Mouse (Mus musculus) cerebellum, adult 2 months (tissue): Measurements from ENCODE around the gene Hip1r. TPM values are rescaled to one million over a fixed set of nuclear protein-coding genes. Genes with fewer than 3 reads are reported as not detected.
A peak's percentile ranks its signal among the peaks of the same experiment; 100 is the strongest.

Source experiments
- DNase-seq, 2 experiments: peaks; one replicate each; pipeline ENCODE4 v3.0.0; 2021
- H3K27ac ChIP-seq: fragments of 200-500 bp; 2 replicates; pipeline ENCODE4 v1.5.1; 2012; ENCODE audit warnings: low read length, control low read depth, inconsistent platforms; ENCODE audit not compliant: insufficient read depth
- H3K27me3 ChIP-seq: fragments of 200-500 bp; 2 replicates; pipeline ENCODE4 v1.6.1; 2012; ENCODE audit warnings: inconsistent platforms, mild to moderate bottlenecking, low read length, moderate library complexity; ENCODE audit not compliant: control insufficient read depth, insufficient read depth
- H3K4me1 ChIP-seq: fragments of 200-500 bp; 2 replicates; pipeline ENCODE4 v1.6.1; 2011; ENCODE audit warnings: low read length; ENCODE audit not compliant: control insufficient read depth, insufficient read depth
- H3K4me3 ChIP-seq: fragments of 200-500 bp; replicated peaks from 2 replicates; pipeline ENCODE3; 2011; ENCODE audit warnings: mild to moderate bottlenecking, low read depth, low read length, control low read depth; ENCODE audit not compliant: insufficient read depth
- CTCF ChIP-seq: fragments of 200-500 bp; IDR thresholded peaks from 2 replicates; pipeline ENCODE4 v1.5.1; 2011; ENCODE audit warnings: low read depth, mild to moderate bottlenecking, control low read depth, low read length, moderate library complexity, borderline replicate concordance; ENCODE audit not compliant: insufficient read depth
- POLR2A ChIP-seq: fragments of 200-500 bp; IDR thresholded peaks from 2 replicates; pipeline ENCODE4 v1.6.1; 2011; ENCODE audit warnings: low read length, control low read depth, borderline replicate concordance; ENCODE audit not compliant: insufficient read depth
- WGBS: fragments of 180-500 bp; shearing (Covaris S2); methylation state at CpG from one replicate; pipeline ENCODE4 v1.1.7; 2018; 5-methylcytosine and 5-hydroxymethylcytosine counted together
- polyA plus RNA-seq: library from polyadenylated mRNA; depleted of rRNA; stranded (reverse); fragments of >200 nt; gene quantifications from 2 replicates; pipeline ENCODE4 v1.2.3, GENCODE M21; 2012

The Hip1r gene
- polyA plus RNA-seq, 1 experiment, result 42.4 TPM

GRCm38 (mm10) chr5:123961046-123961445 lies 12.4 kb upstream of the Hip1r start:
- TF ChIP-seq POLR2A (no peak), CTCF (no peak)
- Histone ChIP-seq H3K27ac (no peak overlapping the region), H3K4me3 (no peak overlapping the region), H3K27me3 (no peaks in the 10 kb centered on the region), H3K4me1 (no peaks in the 10 kb centered on the region)
- WGBS, result 43% methylated on average over 12 of the region's 12 CpGs
- DNase-seq, result no peak

GRCm38 (mm10) chr5:123964208-123964607 lies 9.2 kb upstream of the Hip1r start:
- no peaks in the 10 kb centered on the region for H3K27me3 ChIP-seq
- H3K4me3 ChIP-seq, result no peak overlapping the region
- TF ChIP-seq CTCF, result no peak
- TF ChIP-seq POLR2A, result no peak
- no peak for DNase-seq
- WGBS, result 93% methylated on average over 4 of the region's 4 CpGs
- no peaks in the 10 kb centered on the region for H3K4me1 ChIP-seq
- no peak overlapping the region for H3K27ac ChIP-seq

- H3K4me1 ChIP-seq, result no peaks in the 10 kb centered on the region
- TF ChIP-seq POLR2A (no peak), CTCF (no peak)
- no peak for DNase-seq
- H3K27me3 ChIP-seq, result no peaks in the 10 kb centered on the region
- no peak overlapping the region for H3K4me3 ChIP-seq
- H3K27ac ChIP-seq, result no peak overlapping the region
- whole genome bisulfite sequencing, result 98% methylated on average over 2 of the region's 2 CpGs
Measured at GRCm38 (mm10) chr5:123966759-123967158, 6.7 kb upstream of the Hip1r start.

- Histone ChIP-seq H3K4me1 (no peaks in the 10 kb centered on the region), H3K27ac (no peak overlapping the region), H3K27me3 (no peaks in the 10 kb centered on the region), H3K4me3 (no peak overlapping the region)
- TF ChIP-seq POLR2A, result no peak
- TF ChIP-seq CTCF, result no peak
- no peak for DNase-seq
- WGBS, result 90% methylated on average over 5 of the region's 5 CpGs
Measured at GRCm38 (mm10) chr5:123968468-123968867, 5.0 kb upstream of the Hip1r start.

GRCm38 (mm10) chr5:123969216-123969615 lies 4.2 kb upstream of the Hip1r start:
- TF ChIP-seq CTCF, result no peak
- no peak for TF ChIP-seq POLR2A
- Histone ChIP-seq H3K27me3 (no peaks in the 10 kb centered on the region), H3K27ac (no peak overlapping the region), H3K4me3 (no peak overlapping the region), H3K4me1 (no peaks in the 10 kb centered on the region)
- 64% methylated on average over 8 of the region's 8 CpGs for WGBS
- DNase-seq, result no peak

- WGBS, result 86% methylated on average over 4 of the region's 4 CpGs
- H3K27ac ChIP-seq, result no peak overlapping the region
- DNase-seq, result no peak
- no peak overlapping the region for H3K4me3 ChIP-seq
- no peak for TF ChIP-seq POLR2A
- TF ChIP-seq CTCF, result no peak
- H3K4me1 ChIP-seq, result no peaks in the 10 kb centered on the region; the same call in 1 of the 2 replicates
- H3K27me3 ChIP-seq, result no peaks in the 10 kb centered on the region
Measured at GRCm38 (mm10) chr5:123970576-123970975, 2.9 kb upstream of the Hip1r start.

GRCm38 (mm10) chr5:123972453-123972852 lies 975 bp upstream of the Hip1r start:
- 57% methylated on average over 6 of the region's 6 CpGs for WGBS
- H3K27me3 ChIP-seq, result no peaks in the 10 kb centered on the region
- no peak for DNase-seq
- TF ChIP-seq POLR2A, result no peak
- no peak for TF ChIP-seq CTCF
- H3K4me3 ChIP-seq, result no peak overlapping the region
- no peaks in the 10 kb centered on the region; the same call in 1 of the 2 replicates for H3K4me1 ChIP-seq
- H3K27ac ChIP-seq, result no peak overlapping the region

- under 1% methylated on average over 14 of the region's 14 CpGs for WGBS
- peak in 1 of 2 experiments; percentile 46 for DNase-seq
- peaks cover 4% of the 10 kb centered on the region for H3K4me1 ChIP-seq
- TF ChIP-seq CTCF (no peak), POLR2A (no peak)
- H3K27me3 ChIP-seq, result no peaks in the 10 kb centered on the region
- peak overlapping the region; percentile 56 for H3K27ac ChIP-seq
- peak overlapping the region; percentile 70 for H3K4me3 ChIP-seq
Measured at GRCm38 (mm10) chr5:123974179-123974485, 704 bp downstream of the Hip1r start.
